Mouse (Mus musculus) cerebellum, adult 8-10 months (tissue): ENCODE measurements around the gene Fam193b.
A peak's percentile ranks its signal among the peaks of the same experiment; 100 is the strongest.
"Not testable (repeated sequence)": the region's sequence is repeated elsewhere in the genome, so short reads cannot be mapped to it uniquely, and the experiment has no call there.

Source experiments
- DNase-seq: peaks from one replicate; pipeline ENCODE4 v3.0.0; 2022

Gene Fam193b

DNA sequence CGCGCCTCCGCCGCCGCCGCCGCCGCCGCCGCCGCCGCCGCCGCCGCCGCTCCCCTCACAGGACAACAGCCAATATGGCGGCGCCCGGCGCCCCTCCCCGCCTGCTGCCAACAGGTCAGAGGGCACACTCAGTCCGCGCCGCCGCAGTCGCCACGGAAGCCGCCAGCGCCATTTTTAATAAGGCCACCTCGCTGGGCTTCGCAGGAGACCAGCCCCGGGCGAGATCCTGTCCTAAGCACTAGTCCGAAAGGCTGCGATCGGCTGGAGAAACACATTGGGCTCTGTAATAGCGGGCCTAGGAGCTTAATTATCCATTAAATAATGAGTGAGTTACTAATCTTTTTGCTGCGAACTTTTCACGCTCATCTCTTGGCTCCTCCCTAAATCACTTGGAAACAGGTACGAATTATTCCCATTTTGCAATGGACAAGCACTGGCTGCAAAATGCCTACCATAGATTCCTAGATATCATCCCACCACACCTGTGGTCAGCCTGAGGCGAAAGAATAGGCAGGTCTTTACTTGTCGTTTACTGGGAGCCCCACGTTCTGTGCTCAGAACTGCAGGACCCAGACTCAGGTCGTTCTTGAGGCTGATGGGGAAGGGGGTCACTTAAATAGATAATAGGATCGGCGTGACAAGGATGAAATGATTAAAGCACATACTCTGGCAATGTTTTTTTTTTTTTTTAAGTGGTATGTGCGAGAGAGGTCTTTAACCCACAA, at the start of gene Fam193b:
Gene Fam193b, minus strand, starts transcription at position 94 of the 725 bp plus-strand sequence.
- DNase-seq: peak; percentile 94

GRCm38 (mm10) chr13:55620275-55620674, 49.4 kb upstream of the Fam193b start:
- no peak for DNase-seq

GRCm38 (mm10) chr13:55619328-55619727, 48.4 kb upstream of the Fam193b start:
- DNase-seq: no peak

DNA sequence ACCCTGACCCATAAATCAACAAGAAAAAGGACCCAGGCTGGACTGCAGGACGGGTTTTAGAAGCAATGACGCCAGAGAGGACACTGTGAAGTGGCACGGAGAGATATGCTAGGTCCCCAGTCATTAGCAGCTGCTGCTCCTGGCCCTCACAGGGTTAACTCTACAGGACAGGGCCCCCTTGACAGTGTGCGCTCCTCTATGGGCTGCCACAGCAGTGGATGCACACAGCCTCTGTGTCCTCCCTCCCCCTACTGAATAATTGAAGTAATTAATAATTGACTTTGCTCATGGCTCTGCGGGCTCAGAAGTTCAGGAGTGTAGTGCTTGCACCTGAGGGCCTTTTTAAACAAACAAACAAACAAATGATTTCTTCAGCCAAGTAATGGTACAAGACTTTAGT, 42.6 kb upstream of the Fam193b start:
- DNase-seq: no peak

DNA sequence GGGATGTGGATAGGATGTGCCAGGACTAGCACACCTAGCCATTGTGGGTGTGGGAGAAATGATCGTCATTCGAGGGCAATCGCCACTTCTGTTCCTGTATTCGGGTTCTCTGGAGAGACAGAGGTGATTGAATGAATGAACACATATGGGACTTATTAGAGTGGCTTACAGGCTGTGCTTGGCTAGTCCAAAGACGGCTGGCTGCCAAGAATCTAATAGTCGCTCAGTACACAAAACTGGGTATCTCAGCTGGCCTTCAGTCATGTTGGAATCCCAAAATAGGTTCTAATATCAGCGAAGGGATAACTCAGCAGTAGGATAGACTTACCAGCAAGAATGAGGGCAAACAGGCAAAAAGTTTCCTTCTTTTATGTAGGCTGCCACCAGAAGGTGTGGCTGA, 41.1 kb upstream of the Fam193b start:
- DNase-seq: no peak

DNA sequence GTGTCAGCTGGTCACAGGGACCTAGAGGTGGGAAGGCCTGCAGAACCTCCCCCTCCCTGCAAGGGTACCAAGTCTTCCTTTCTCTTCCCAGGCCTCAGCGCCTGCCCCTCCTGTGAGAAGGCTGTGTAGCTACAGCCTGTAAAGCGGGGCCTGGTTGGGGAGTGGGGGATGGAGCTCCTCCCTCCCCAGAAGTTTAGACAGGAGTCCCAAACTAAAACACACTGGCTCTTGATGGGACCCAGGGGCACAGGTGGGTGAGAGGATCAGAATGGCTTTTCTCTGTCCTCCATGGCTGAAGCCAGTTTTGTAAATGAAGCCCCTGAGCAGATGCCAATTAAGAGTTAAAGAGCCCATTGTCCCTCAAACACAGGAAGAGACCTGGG, 36.7 kb upstream of the Fam193b start:
- no peak for DNase-seq

- DNase-seq: no peak
Observed at GRCm38 (mm10) chr13:55606899-55607623, 36.1 kb upstream of the Fam193b start.

DNA sequence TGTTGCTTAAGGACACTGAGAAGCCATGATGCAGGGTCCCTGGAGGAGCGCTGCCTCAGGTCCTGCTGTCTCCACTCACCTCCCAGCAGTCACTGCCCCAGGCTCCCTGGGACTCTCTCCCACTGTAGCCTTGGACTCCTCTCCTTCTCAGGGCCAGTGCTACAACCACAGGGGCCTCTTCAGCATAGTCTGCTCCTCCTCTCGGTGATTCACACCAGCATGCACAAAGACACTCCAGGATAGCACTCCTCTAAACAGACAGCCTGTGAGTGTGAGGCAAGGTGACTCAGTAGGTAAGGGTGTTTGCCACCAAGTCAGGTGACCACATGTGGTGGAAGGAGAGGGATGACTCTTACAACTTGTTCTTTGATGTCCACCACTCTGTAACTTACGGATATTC, 33.7 kb upstream of the Fam193b start:
- DNase-seq: no peak

DNA sequence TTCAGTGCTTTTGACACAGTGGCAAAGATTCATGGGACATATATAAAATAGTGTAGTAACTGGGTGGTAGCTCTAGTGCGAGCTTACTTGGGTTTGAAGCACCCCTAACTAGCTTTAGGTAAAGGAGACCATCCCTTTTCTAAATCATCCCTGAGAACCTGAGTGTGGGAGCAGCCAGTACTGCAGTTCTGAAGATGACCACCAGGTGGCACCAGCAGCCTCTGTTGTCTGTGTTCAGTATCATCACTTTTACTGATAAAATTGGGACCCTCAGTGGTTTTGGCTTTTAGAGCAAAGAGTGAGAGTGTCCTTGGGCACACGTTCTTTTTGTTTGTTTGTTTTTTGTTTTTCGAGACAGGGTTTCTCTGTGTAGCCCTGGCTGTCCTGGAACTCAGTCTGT, 30.7 kb upstream of the Fam193b start:
- DNase-seq: peak; percentile 83

- DNase-seq: no peak
Observed at GRCm38 (mm10) chr13:55600657-55601056, 29.7 kb upstream of the Fam193b start.

GRCm38 (mm10) chr13:55599566-55600540, 28.9 kb upstream of the Fam193b start, which contains the start of gene B4galt7:
B4galt7 (plus strand) TSS chr13:55599896.
- DNase-seq: peak; percentile 82

DNA sequence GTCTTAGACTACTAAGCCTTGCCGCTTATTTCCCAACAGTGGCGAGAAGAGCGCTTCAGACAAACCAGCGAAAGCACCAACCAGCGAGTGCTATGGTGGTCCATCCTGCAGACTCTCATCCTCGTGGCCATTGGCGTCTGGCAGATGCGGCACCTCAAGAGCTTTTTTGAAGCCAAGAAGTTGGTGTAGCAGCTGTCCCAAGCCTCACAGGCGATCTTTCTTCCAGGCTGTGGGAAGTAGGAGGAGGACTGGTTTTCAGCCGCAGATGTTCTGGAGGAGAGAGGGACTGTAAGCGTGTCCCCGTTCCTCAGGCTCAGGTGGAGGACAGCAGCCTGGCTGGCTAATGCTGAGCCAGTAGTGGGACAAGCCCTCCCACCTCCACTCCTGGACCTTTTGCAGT, 25.9 kb upstream of the Fam193b start:
- DNase-seq: no peak

GRCm38 (mm10) chr13:55595375-55595774, 24.5 kb upstream of the Fam193b start:
- DNase-seq: peak; percentile 48

DNA sequence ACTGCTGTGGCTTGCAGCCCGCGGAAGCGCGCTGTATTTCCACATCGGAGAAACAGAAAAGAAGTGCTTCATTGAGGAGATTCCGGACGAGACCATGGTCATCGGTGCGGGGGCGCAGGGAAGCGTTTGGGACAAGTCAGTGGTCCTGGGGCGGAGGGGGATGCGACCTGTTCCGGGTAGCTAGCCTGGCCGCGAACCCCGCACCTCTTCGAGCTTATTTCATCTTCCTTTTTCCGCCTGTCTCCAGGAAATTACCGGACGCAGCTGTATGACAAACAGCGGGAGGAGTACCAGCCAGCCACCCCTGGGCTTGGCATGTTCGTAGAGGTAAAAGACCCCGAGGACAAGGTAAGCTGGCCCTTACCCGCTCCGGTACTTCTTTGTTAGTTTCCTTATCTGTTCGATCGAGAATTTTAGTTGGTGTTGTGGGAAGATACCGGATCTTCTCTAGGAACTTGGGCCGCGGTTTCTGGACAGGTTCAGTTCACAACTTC, 22.4 kb upstream of the Fam193b start:
- DNase-seq: no peak

DNA sequence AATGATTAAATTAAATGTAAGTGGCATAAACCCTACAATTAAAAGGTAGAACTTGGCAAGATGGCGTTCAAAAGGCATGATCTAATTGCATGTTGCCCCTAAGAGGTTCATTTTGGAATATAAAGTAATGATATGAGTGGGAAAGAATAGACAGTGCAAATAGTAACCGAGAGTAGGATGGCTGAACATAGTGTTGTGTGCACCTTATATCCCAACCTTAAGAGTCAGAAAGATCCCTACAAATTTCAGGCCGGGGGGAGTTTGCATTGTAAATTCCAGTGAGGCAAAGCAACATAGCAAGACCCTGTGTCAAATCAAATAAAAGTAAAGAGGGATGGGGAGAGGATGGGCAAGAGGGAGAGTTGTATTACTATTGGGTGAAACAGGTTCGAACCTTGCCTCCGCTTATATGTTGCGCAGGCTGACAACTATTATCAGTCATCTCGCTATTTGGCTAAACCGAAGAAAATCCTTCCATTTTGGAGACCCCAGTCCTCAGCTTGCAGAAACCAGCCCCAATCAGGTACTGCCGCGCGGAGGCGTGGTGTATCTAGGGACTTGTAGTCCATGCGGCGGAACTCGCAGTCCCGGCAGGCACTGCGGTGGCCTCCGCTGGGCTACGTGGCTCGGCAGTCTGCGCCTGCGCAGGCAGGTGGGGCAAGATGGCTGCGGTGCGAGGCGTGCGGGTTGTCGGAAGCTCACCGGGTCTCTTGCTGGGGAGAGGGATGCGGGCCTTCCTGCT, 21.8 kb upstream of the Fam193b start:
- peak; percentile 97 for DNase-seq

GRCm38 (mm10) chr13:55591961-55592490, 21.1 kb upstream of the Fam193b start:
- DNase-seq: no peak

DNA sequence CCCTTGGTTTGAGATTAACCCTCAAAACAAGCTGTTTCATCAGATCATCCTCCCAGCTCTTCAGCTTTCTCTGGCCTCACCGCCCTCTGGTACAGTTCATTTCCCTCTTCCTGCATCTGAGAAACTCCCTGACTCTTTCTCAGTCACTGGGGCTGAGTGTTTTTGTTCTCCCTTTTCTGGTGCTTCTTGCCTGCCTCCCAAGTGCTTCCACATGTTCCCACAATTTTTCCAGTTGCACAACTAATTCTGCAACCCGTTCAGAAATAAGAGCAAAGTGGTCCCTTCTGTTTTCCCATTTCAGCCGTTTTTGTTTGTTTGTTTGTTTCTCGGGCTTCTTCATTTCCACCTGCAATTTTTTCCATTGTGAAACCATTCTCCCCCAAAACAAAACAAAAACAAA, 7.2 kb upstream of the Fam193b start:
- no peak for DNase-seq

GRCm38 (mm10) chr13:55576872-55577271, 6.0 kb upstream of the Fam193b start:
- not testable (repeated sequence) for DNase-seq

DNA sequence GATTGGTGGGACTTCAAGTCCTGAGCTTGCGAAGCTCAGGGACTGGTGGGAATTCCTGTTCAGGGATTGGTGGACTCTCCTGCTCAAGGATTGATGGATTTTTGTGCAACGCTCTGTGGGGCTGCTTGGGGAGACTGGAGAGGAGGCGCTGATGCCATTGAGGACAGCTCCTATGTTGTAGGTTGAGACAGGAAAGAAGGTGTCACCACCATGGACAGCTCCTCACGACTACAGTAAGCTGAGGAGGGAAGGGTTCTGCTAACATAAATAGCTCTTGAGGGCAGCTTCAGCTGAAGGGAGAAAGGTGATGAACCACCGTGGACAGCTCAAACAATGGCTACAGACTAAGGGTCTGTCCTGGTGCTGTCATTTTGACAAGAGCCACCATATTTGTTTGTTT, 5.0 kb upstream of the Fam193b start:
- DNase-seq: no peak

GRCm38 (mm10) chr13:55574321-55574720, 3.4 kb upstream of the Fam193b start:
- DNase-seq: no peak

GRCm38 (mm10) chr13:55573432-55573831, 2.5 kb upstream of the Fam193b start, which contains the start of gene Tmed9:
Tmed9 (plus strand) TSS chr13:55573732.
- DNase-seq: no peak

GRCm38 (mm10) chr13:55571977-55572376, 1.1 kb upstream of the Fam193b start:
- no peak for DNase-seq
